Mouse (Mus musculus) neural tube, embryonic 15.5 days (tissue): Measurements from ENCODE around the gene Grsf1. TPM values are rescaled to one million over a fixed set of nuclear protein-coding genes. Genes with fewer than 3 reads are reported as not detected.
A peak's percentile ranks its signal among the peaks of the same experiment; 100 is the strongest.

Source experiments
- ATAC-seq: fragments of 200-750 bp; cut with Nextera tagmentation; 2 replicates; pipeline ENCODE4 v1.8.0; 2017; ENCODE audit warnings: mild to moderate bottlenecking, moderate TSS enrichment, moderate library complexity; ENCODE audit not compliant: low FRiP score
- H3K27ac ChIP-seq: fragments of 300-500 bp; sonication (generic); replicated peaks from 2 replicates; pipeline ENCODE4 v1.5.1; 2015; ENCODE audit warnings: mild to moderate bottlenecking, inconsistent platforms
- H3K27me3 ChIP-seq: fragments of 300-500 bp; sonication (generic); replicated peaks from 2 replicates; pipeline ENCODE4 v1.6.1; 2015; ENCODE audit warnings: inconsistent platforms
- H3K36me3 ChIP-seq: fragments of 300-500 bp; sonication (generic); 2 replicates; pipeline ENCODE4 v1.6.1; 2015; ENCODE audit warnings: inconsistent platforms
- H3K4me1 ChIP-seq: fragments of 300-500 bp; sonication (generic); 2 replicates; pipeline ENCODE4 v1.6.1; 2015; ENCODE audit warnings: inconsistent platforms
- H3K4me2 ChIP-seq: fragments of 300-500 bp; sonication (generic); 2 replicates; pipeline ENCODE4 v1.6.1; 2015; ENCODE audit warnings: inconsistent platforms, mild to moderate bottlenecking, moderate library complexity
- H3K4me3 ChIP-seq: fragments of 300-500 bp; sonication (generic); replicated peaks from 2 replicates; pipeline ENCODE4 v1.5.1; 2015; ENCODE audit warnings: mild to moderate bottlenecking, inconsistent platforms
- H3K9ac ChIP-seq: fragments of 300-500 bp; sonication (generic); replicated peaks from 2 replicates; pipeline ENCODE4 v1.6.1; 2015; ENCODE audit warnings: mild to moderate bottlenecking, inconsistent platforms
- H3K9me3 ChIP-seq: fragments of 300-500 bp; sonication (generic); replicated peaks from 2 replicates; pipeline ENCODE4 v1.6.1; 2016; ENCODE audit warnings: inconsistent platforms
- WGBS: fragments of 180-500 bp; shearing (Covaris S2); methylation state at CpG from one replicate; pipeline ENCODE4 v1.1.7; 2015; ENCODE audit warnings: mixed read lengths; 5-methylcytosine and 5-hydroxymethylcytosine counted together
- polyA plus RNA-seq: library from polyadenylated mRNA; unstranded; fragments of >200 nt; fragmentation: Nextera tagmentation; extraction: Ambion mirVana; gene quantifications from 2 replicates; pipeline ENCODE4 v1.2.1, GENCODE M21; 2015

The Grsf1 gene
- polyA plus RNA-seq, 1 experiment from 2014 or later = 53.4 TPM

- Histone ChIP-seq H3K9me3 (no peaks in the 10 kb centered on the region), H3K36me3 (no peaks in the 10 kb centered on the region), H3K4me3 (no peak overlapping the region), H3K4me1 (no peaks in the 10 kb centered on the region), H3K9ac (no peak overlapping the region), H3K27me3 (no peaks in the 10 kb centered on the region), H3K4me2 (no peak overlapping the region), H3K27ac (no peak overlapping the region)
- WGBS = 82% methylated on average over 4 of the region's 4 CpGs
- ATAC-seq = no peak
Observed at GRCm38 (mm10) chr5:88702041-88702440, 26.1 kb upstream of the Grsf1 start.

- 73% methylated on average over 4 of the region's 4 CpGs for WGBS
- no peaks in the 10 kb centered on the region for H3K4me1 ChIP-seq
- H3K4me3 ChIP-seq = no peak overlapping the region
- H3K9ac ChIP-seq = no peak overlapping the region
- H3K36me3 ChIP-seq = no peaks in the 10 kb centered on the region
- H3K4me2 ChIP-seq = no peak overlapping the region
- H3K27ac ChIP-seq = no peak overlapping the region
- no peaks in the 10 kb centered on the region for H3K9me3 ChIP-seq
- ATAC-seq = no peak
- H3K27me3 ChIP-seq = no peaks in the 10 kb centered on the region
Observed at GRCm38 (mm10) chr5:88699251-88699913, 23.4 kb upstream of the Grsf1 start.

GRCm38 (mm10) chr5:88697291-88697690, 21.3 kb upstream of the Grsf1 start:
- Histone ChIP-seq H3K27me3 (no peaks in the 10 kb centered on the region), H3K4me1 (no peaks in the 10 kb centered on the region), H3K9ac (no peak overlapping the region), H3K9me3 (no peaks in the 10 kb centered on the region), H3K4me3 (no peak overlapping the region), H3K4me2 (no peak overlapping the region), H3K36me3 (no peaks in the 10 kb centered on the region), H3K27ac (no peak overlapping the region)
- WGBS = 73% methylated on average over 5 of the region's 5 CpGs
- no peak for ATAC-seq

- H3K27ac ChIP-seq = no peak overlapping the region
- ATAC-seq = no peak
- no peaks in the 10 kb centered on the region for H3K4me1 ChIP-seq
- no peak overlapping the region for H3K9ac ChIP-seq
- no peaks in the 10 kb centered on the region for H3K9me3 ChIP-seq
- H3K4me3 ChIP-seq = no peak overlapping the region
- no peak overlapping the region for H3K4me2 ChIP-seq
- no peaks in the 10 kb centered on the region for H3K27me3 ChIP-seq
- no peaks in the 10 kb centered on the region for H3K36me3 ChIP-seq
Observed at GRCm38 (mm10) chr5:88693057-88693456, 17.1 kb upstream of the Grsf1 start.

GRCm38 (mm10) chr5:88692586-88692985, 16.6 kb upstream of the Grsf1 start:
- Histone ChIP-seq H3K4me2 (no peak overlapping the region), H3K9ac (no peak overlapping the region), H3K27me3 (no peaks in the 10 kb centered on the region), H3K36me3 (no peaks in the 10 kb centered on the region), H3K9me3 (no peaks in the 10 kb centered on the region), H3K4me1 (no peaks in the 10 kb centered on the region), H3K27ac (no peak overlapping the region), H3K4me3 (no peak overlapping the region)
- no peak for ATAC-seq
- 95% methylated on average over 4 of the region's 4 CpGs for WGBS

GRCm38 (mm10) chr5:88691506-88692095, 15.6 kb upstream of the Grsf1 start:
- Histone ChIP-seq H3K4me1 (no peaks in the 10 kb centered on the region), H3K27me3 (no peaks in the 10 kb centered on the region), H3K36me3 (no peaks in the 10 kb centered on the region), H3K9me3 (no peaks in the 10 kb centered on the region), H3K4me2 (no peak overlapping the region), H3K27ac (no peak overlapping the region), H3K4me3 (no peak overlapping the region), H3K9ac (no peak overlapping the region)
- no peak for ATAC-seq
- 87% methylated on average over 6 of the region's 6 CpGs for WGBS

- Histone ChIP-seq H3K9me3 (no peaks in the 10 kb centered on the region), H3K36me3 (no peaks in the 10 kb centered on the region), H3K4me3 (no peak overlapping the region), H3K9ac (no peak overlapping the region), H3K4me1 (no peaks in the 10 kb centered on the region), H3K27me3 (no peaks in the 10 kb centered on the region), H3K27ac (no peak overlapping the region), H3K4me2 (no peak overlapping the region)
- ATAC-seq = no peak
- WGBS = 79% methylated on average over 10 of the region's 10 CpGs
Observed at GRCm38 (mm10) chr5:88690681-88691505, 14.9 kb upstream of the Grsf1 start.

- ATAC-seq = 0 out of 2 replicates have a peak, but pooled peaks have one; percentile 54
- Histone ChIP-seq H3K9me3 (no peaks in the 10 kb centered on the region), H3K4me2 (no peak overlapping the region), H3K27ac (no peak overlapping the region), H3K4me3 (no peak overlapping the region), H3K4me1 (no peaks in the 10 kb centered on the region), H3K9ac (no peak overlapping the region), H3K36me3 (no peaks in the 10 kb centered on the region), H3K27me3 (0 out of 2 replicates have a peak, but pooled peaks cover 3% of the 10 kb centered on the region)
- WGBS = 80% methylated on average over 3 of the region's 3 CpGs
Observed at GRCm38 (mm10) chr5:88689279-88689938, 13.4 kb upstream of the Grsf1 start.

GRCm38 (mm10) chr5:88688583-88689187, 12.7 kb upstream of the Grsf1 start:
- H3K4me1 ChIP-seq = no peaks in the 10 kb centered on the region
- ATAC-seq = no peak
- WGBS = 81% methylated on average over 15 of the region's 15 CpGs
- no peaks in the 10 kb centered on the region for H3K36me3 ChIP-seq
- H3K4me2 ChIP-seq = no peak overlapping the region
- 0 out of 2 replicates have a peak, but pooled peaks cover 3% of the 10 kb centered on the region for H3K27me3 ChIP-seq
- H3K27ac ChIP-seq = no peak overlapping the region
- no peak overlapping the region for H3K9ac ChIP-seq
- H3K4me3 ChIP-seq = no peak overlapping the region
- H3K9me3 ChIP-seq = no peaks in the 10 kb centered on the region

- H3K27ac ChIP-seq = no peak overlapping the region
- no peak overlapping the region for H3K9ac ChIP-seq
- ATAC-seq = no peak
- H3K4me1 ChIP-seq = no peaks in the 10 kb centered on the region
- no peak overlapping the region for H3K4me3 ChIP-seq
- 86% methylated on average over 8 of the region's 8 CpGs for WGBS
- H3K27me3 ChIP-seq = 0 out of 2 replicates have a peak, but pooled peaks cover 3% of the 10 kb centered on the region
- H3K36me3 ChIP-seq = no peaks in the 10 kb centered on the region
- H3K9me3 ChIP-seq = no peaks in the 10 kb centered on the region
- no peak overlapping the region for H3K4me2 ChIP-seq
Observed at GRCm38 (mm10) chr5:88687996-88688406, 12.0 kb upstream of the Grsf1 start.

- H3K4me2 ChIP-seq = no peak overlapping the region
- H3K4me1 ChIP-seq = no peaks in the 10 kb centered on the region
- 69% methylated on average over 6 of the region's 6 CpGs for WGBS
- H3K27me3 ChIP-seq = 0 out of 2 replicates have a peak, but pooled peaks cover 3% of the 10 kb centered on the region
- no peak overlapping the region for H3K27ac ChIP-seq
- no peak overlapping the region for H3K4me3 ChIP-seq
- no peaks in the 10 kb centered on the region for H3K9me3 ChIP-seq
- ATAC-seq = no peak
- H3K9ac ChIP-seq = no peak overlapping the region
- H3K36me3 ChIP-seq = no peaks in the 10 kb centered on the region
Observed at GRCm38 (mm10) chr5:88685745-88686299, 9.9 kb upstream of the Grsf1 start.
